Mouse (Mus musculus) 3T3-L1 (cell line): ENCODE measurements around the gene Camkmt.

ENCODE experiments used
- DNase-seq: peaks from one replicate; pipeline ENCODE4 v3.0.0-alpha.2; 2015; ENCODE audit warnings: low read depth, low spot score

The Camkmt gene

DNA sequence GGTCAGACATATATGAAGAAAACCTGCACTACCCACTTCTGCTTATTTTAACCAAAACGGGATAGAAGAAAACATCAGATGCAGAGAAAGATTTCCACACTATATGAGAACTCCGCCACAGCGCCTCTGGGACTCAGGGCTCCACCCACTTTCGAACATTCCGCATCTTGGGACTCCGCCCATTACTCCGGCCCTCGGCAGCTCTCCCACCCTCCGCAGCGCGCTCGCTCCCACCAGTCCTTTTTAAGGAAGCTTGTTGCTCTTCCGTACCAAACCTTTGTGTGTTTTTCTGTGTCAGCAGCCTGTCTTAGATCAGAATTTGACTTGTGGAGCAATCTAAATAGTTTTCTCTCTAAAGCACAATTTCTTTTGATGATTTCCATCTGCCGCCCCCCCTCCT lies 367.7 kb downstream of the Camkmt start:
- DNase-seq, result no peak

DNA sequence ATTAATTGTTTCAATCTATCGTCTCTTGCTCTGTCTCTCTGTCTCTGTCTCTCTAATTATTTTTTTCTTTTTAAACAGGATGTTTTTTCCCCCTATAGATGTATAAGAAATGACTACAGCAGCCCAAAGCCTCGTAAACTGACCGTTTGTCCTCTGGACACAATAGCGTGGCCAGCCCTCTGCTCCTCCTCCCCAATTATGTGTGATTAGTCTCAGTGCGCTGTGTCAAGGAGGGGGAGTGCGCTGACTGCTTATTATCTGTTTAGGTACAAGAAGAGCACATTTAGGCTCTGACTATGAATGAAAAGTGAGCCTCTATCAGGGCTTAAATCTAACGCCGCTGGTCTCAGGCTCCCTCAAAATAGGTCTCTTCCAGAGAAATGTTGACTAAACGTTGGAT lies 368.2 kb downstream of the Camkmt start:
- no peak for DNase-seq

DNA sequence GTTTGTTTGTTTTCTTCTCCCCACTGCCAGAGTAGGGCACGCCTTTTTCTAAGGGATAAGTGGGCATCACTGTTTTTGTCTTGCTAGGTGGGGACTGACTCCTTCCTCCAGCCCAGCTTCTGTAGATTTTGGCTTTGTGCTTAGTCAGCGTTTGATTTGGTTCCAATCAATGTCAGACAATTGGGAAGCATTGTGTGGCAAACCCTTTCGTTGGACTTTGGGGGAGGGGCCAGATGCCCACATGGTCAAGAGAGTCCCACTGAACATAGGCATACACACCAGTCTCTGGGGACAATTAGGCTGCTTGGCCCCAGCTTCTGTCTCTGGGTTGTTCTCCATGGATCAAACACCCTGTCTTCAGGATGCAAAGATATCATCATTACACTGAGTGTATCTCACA lies 371.2 kb downstream of the Camkmt start:
- no peak for DNase-seq

DNA sequence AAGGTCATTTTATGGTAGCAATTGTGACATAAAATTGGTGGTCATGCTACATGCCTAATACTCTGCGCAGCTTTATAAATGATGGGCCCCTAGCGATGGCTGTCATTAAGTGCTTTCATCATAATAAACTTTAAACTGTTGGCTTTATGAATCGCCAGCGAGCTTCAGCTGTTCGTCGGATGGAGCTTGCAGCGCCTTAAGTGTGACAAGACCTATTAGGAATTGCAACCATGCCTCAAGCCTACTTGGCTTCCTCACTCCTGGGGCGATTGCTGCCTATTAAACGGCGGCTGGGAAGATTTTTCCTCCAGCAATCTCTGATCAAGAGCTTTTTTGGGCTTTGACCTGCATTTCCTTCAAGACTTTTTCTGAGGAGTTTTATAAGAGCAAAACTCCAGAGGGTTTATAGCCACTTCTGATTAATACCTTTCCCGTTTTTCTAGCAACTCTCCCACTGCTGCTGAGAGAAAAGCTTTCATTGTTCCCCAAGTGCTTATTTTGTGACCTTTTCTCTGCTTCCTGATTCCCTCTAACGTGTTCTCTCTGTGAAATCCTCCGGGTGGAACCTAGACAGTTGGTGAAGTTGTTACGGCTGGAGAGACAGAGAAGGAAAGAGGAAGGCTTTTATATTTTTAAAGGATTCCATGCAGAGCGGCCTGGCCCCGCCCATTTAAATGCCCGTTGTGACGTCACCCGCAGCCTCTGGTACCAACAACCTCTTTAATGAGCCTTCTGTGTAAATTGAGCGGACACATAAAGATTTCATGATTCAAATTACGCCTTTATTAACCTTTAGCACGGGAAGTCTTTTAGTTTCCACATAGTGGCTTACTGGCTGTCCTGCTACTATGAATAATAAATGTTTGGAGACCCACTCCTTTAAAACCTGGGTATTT lies 373.4 kb downstream of the Camkmt start:
- DNase-seq, result no peak

DNA sequence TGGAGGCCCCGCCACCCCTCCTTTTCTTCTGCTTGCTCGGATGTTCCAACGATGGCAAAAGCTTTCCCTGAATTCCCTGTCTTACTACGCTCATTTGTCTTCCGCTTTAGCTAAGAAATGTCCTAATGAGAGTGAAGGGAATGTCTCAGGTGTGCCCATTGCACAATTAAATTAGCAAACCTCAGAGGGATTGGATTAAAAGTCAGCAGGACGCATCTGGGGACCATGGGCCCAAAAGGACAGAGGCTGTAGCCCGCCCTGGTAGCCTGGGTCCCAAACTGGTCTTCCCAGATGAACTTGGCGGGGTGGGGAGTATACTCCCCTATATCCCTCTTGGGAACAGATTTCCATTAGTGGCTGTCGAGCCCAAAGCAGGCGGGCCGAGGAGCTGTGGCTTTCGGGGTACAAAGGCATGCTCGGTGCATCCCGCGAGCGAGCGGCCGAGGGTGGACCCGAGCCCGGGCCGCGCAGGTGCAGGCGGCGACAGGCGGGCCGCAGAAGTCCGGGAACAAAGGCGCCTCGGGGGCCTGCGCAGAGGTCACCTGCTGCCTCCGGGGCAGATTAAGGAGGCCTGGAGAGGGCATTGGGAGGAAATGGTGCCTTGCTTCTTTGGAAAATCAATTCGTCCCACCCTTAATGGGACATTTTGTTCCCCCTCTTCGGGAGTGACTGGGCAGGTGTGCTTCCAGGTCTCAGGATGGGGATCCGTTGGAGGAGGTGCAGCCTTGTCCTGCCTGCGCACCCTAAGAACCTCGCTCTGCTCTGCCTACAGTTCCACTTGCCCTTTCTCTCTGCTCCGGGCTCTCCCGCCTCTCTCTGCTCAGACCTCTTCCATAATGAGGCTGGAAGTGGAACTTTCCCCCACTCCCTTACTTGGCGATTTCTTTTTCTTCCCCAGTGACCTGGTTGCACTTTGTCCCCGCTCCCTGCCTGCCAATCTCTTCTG lies 374.4 kb downstream of the Camkmt start:
- DNase-seq, result no peak

DNA sequence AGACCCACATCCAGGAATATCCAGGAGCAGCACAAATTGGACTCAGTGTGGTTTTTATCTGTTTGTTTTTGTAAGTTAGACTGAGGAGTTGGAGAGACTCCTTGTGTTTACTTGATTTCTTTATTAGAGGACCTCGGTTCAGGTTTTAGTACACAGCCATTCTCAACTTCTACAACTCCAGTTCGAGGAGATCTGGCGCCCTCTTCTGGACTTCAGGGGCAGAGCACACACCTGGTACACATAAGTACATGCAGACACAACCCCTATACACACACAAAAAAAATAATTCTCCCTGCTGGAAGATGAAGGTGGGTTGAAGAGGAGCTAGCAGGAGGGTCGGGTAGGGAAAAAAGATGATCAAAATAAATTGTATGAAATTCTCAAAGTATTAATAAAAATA lies 379.4 kb downstream of the Camkmt start:
- no peak for DNase-seq

DNA sequence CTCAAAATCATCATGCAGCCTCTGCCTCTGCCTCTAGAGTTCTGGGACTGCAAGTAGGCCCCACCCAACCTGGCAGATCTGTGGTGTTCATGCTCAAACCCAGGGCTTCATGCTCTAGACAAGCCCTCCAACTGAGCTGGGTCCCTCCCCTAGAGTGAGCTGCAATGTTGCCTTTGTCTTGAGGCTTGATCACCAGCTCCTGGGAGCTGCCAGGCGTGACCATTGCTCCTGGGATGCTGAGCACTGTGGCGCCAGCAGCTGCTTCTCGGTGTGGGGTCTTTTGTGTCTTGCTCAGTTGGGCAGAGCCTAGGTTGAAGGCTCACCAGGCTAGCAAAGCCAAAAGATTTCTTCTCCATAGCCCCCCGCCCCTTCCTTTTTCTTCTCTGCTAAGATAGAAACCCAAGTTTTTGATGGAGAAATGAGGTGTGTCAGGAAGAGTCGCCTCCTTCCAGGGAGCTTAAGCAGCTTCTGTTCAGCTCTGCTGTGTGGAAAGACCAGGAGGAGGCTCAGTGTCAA lies 382.4 kb downstream of the Camkmt start:
- DNase-seq, result no peak

DNA sequence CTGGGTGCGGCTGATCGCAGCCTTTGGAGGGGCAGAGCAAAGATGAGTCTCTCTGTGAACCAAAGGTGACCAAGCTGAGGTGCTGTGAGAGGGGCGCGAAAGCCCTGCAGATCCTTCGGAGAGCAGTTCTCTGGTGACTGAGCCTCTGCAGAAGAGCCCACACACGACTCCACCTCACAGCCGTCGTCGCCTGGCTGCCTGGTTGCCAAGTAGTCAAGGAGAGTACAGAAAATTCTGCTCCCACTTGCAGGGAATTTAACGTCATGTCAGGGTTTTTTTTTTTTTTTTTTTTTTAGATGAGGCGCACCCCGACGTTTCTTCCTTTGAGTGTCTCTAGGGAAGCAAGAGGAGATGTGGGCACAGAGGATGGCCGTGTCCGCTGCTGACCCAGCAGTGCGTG lies 382.9 kb downstream of the Camkmt start:
- DNase-seq, result no peak

DNA sequence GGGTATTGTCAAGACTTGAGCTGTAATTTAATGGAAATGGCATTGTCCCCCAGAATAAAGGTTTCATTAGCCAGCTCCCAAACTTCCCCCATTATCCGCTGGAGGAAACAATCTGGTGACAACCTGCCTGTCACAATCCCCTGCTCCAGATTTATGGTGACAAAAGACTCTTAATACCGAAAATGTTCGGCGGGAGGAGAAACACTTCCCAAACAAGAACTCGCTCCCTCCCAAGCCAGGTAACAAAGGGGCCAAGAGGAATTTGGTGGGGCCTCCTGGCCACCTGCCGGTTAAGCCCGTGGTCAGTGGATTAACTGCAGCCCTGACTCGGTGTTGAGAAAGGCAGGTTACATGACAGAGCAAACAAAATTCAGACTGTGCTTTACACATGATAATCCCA lies 383.5 kb downstream of the Camkmt start:
- DNase-seq, result no peak

DNA sequence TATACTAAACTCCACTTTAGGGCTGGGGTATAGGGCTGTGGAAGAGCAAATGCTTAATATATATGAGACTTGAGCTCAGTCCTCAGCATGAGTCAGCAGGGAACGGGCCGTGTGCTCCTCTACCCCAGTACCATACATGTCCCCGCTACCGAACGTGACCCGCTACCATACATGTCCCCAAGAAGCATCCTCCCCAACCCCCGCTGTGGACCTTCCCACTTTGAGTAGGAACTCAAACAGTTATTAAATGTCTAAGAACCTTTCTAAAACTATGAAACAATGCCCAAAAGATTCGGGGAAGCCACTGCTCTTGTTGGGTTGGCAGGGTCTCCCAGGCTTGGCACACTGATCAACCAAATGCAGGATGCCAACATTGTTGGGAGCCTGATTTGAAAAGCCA lies 390.9 kb downstream of the Camkmt start:
- DNase-seq, result no peak

DNA sequence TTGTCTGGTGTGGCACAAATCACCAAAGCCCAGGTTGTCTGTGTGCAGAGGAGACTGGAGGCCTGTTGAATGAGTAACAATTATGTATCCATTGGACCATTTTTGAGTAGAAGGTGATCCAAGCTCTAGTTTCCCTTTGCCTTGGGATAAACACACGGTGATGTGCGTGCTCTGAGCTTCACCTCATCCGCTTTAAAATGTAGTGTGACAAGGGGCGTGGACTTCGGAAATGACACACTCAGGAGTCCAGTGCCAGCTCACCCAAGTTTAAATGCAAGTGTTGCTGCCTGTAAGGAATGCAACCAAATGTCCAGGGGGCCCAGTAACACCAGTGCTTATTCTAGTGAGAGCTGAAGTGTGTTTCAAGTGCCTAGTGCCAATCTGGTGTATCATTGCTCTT lies 392.7 kb downstream of the Camkmt start:
- DNase-seq, result no peak

DNA sequence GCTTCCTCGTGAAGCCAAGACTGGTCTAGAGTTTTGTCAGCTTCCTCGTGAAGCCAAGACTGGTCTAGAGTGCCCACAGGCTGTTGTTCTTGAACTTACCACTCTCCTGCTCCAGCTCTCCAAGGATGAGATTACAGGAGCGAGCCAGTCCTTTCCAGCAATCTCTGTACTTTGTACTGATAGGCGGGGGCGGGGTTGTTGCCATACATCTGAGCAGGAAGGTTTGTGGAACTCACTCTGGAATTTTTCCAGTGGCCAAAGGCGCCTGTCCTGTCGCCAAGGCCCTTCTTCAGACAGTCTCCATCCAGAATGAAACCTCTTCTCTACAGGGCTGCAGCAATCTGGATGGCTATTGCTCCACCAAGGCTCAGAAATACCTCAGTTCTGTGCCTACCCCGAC lies 393.7 kb downstream of the Camkmt start:
- no peak for DNase-seq

DNA sequence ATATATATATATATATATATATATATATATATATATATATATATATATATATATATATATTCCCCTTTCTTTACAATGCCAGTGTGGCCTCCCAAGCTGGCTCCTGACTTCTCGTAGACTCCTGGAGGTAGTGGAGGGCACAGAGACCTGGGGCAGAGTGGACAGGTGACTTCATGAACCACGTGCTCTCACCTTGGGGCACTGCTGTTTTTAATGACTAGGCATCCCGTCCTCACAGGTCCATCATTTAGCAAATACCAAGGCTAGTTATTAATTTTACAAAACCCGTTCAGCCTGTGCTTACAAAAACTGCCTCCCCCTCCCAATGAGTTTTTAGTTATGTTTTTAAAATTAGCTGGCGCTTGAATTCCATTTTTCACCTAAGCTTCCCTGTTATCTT lies 394.2 kb downstream of the Camkmt start:
- DNase-seq, result no peak

DNA sequence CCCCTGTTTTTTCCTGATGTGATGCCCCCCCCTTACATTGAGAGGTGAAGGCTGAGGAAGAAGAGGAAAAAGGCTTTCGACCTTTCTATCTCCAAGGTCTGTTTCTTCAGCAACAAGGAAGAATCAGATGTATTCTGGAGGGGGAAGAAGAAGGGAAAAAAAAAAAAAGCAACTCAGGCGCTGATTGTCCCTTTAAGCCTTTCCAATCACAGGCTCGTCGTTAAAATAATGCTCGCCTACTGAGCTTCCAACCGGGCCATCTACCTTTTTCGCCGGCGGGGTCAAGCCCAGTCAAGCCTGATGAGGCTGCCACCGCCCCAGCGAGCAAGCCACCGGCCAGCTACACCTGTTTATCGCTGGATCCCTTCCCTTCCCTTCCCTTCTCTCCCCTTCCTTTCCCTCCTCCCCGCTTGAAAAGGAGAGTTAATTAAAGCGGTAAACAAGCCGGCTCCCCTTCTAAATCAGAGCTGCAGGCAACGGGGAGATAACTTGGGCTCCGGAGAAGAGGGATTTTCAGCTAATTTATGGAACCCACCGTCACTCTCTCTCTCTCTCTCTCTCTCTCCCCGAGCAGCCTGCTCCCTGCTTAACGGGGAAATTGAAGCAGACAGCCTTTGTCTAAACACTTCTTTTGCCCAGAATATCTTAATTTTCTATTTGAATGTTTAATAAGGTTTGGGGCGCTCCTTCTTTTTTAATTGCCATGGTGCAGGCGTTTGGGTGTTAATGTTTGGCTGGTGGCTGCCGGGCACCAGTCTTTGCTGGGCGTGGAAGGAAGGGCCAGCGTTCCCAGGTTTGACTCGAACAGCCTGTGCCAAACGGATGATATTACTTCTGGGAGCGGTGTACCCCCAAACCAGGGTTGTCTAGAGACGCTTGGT lies 395.0 kb downstream of the Camkmt start:
- no peak for DNase-seq

DNA sequence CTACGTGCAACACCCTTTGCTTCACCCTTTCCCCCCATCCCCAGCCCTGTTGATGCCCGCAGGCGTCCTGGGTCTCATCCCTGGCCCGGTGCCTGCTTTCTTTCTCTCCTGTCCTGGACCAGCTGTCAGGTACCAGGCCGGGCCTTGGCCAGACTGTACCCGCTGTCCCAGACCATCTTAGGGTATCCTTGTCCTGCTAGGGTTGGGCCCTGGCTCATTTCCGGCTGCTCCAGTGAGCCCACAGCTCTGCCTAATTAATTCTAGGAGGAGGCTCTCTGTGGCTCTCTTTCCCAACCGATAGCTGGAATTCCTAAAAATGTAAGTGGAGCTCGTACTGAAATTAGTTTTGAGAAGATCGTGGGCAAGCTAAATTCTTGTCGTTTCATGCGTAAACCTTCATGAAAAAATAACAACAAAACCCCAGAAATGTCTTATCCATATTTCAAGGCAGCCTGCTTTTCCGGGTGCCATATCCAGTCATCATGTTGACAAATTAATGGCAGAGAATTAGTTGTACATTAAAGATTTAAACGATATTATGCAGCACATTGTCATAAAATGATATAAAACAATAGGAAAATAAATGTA lies 395.7 kb downstream of the Camkmt start:
- DNase-seq, result no peak

DNA sequence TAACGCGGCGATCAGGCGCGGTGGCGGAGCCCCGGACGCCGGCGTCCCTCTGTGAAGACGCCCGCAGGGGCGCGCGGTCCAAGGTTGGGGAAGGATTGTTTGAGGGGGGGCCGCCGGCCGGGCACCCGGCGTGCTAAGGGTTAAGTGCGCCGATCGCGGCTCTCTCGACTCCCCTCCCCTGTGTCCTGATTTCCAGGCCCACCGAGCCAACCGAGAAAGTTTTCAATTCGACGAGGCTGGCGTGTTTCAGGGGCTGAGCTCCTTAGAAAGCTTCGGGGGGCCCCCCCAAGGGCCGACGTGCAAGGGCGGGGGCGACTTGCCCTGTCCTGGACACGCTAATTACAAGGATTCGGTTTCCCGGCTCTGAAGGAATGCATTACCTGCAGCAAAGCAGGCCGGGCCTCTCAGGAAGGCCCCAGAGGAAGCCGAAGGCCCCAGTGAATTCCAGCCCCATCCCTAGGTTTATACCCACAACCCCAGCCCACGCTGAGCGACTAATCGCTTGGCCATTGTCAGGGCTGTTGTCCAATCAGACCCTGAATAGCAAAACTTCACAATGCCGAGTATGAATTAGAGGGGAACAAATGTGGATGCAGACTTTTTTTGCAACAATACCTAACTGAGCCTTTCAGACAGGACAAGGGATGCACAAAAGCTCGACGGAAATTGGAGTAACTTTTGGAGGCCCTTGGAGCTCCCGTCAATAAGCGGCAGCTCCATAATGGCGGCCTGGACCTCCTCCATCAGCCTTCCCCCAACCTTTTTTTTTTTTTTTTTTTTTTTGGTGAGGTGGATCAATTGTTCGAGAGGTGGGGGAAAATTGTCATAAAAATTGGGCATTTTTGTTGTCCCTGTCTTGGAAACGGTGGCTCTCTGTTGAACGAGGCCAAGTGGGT lies 396.5 kb downstream of the Camkmt start:
- no peak for DNase-seq

DNA sequence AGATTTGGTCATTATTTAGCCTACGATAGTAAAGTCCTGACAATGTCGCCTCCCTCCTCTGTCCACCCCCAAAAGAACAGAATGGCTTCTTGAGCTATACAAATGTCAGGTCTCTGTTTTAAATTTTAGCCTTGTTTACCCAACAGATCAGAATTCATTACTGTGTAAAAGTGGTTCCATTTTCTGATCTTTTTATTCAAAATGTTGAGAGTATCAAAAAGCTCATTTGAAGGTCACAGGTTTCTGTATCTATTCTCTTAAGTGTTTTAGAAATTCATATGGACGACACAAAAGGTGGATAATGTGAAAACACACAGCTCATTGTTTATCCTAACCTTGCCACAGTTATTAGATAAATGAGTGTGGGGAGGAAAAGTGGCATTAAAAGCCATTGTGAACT lies 397.2 kb downstream of the Camkmt start:
- DNase-seq, result no peak

DNA sequence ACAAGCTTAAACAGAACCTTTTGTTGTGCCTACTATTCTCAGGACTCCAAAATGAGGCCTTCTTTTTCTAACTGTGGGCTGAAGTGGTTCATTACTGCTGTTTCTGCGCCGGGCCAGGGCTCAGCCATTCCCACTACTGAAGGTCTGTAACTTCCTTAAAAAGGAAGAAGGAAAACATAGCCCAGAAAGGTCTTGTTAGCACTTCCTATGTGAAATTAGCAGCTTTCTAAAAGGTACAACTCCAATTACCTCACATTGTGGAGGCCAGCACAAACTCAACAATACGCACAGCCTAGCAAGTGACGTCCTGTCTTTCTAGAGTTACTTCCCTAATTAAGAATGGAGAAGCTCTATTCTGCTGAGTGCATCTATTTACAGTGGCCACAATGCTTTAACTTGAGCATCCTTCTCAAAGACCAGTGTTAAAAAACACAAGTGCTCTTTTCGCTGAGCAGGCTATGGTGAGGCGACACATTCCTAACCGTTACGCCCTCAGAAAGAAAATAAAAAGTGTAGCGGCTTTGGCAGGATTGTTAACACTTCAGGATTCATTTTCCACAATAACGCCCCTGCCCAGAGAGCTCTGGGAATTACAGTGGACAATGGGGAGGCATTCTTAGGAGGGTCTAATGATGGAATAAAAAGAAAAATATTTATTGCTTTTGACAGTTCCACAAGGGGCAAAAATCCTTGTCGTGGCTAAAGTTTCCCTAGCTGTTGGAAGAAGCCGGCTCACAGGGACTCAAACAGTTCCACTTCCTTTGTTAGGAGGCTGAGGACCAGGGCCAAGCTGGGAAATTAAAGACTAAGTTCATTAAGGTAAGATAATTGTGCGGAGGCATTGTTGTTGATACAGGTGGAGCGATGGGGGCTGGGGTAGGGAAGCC lies 398.5 kb downstream of the Camkmt start:
- no peak for DNase-seq

DNA sequence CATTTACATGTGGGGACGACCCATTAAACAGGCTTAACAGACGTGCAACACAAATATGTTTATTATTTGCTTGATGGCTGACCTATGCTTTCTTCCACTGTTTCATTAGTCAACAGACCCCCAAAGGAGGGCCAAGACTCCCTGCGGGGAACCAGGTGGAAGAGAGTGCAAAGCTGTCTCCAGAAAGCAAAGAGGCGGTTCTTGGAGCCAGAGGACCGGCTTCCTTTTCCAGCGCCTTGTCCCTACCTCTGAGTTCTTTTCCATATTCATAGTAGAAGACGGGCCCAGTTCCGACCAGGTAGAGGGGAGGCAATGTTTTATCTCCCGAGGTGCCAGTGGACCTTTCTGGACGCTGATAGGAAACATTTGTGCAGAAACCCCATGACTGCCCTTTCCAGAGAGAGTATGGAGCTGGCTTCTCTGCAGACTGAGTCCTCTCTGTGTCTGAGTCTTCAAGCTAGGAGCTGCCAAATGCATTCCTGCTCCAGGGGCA lies 399.2 kb downstream of the Camkmt start:
- no peak for DNase-seq
